Mouse (Mus musculus) hindbrain, embryonic 16.5 days (tissue): ENCODE measurements around the gene Zmiz1. TPM values are rescaled to one million over a fixed set of nuclear protein-coding genes. Genes with fewer than 3 reads are reported as not detected.
A peak's percentile ranks its signal among the peaks of the same experiment; 100 is the strongest.

ENCODE experiments used
- ATAC-seq: fragments of 200-750 bp; cut with Nextera tagmentation; 2 replicates; pipeline ENCODE4 v1.8.0; 2017; ENCODE audit warnings: moderate TSS enrichment, moderate library complexity
- H3K27ac ChIP-seq: fragments of 300-500 bp; sonication (generic); 2 replicates; pipeline ENCODE4 v1.5.1; 2014; ENCODE audit warnings: low read depth, mild to moderate bottlenecking, control low read depth, low read length, moderate library complexity
- H3K27me3 ChIP-seq: fragments of 300-500 bp; sonication (generic); replicated peaks from 2 replicates; pipeline ENCODE4 v1.6.1; 2014; ENCODE audit warnings: low read length; ENCODE audit not compliant: control insufficient read depth, insufficient read depth
- H3K36me3 ChIP-seq: fragments of 300-500 bp; sonication (generic); 2 replicates; pipeline ENCODE4 v1.6.1; 2014; ENCODE audit warnings: mild to moderate bottlenecking, low read length, moderate library complexity, mixed read lengths; ENCODE audit not compliant: control insufficient read depth, insufficient read depth
- H3K4me1 ChIP-seq: fragments of 300-500 bp; sonication (generic); 2 replicates; pipeline ENCODE4 v1.6.1; 2014; ENCODE audit warnings: low read depth, low read length; ENCODE audit not compliant: control insufficient read depth, insufficient read depth
- H3K4me2 ChIP-seq: fragments of 300-500 bp; sonication (generic); 2 replicates; pipeline ENCODE4 v1.6.1; 2014; ENCODE audit warnings: mild to moderate bottlenecking, low read length, control low read depth, moderate library complexity
- H3K4me3 ChIP-seq: fragments of 300-500 bp; sonication (generic); 2 replicates; pipeline ENCODE4 v1.5.1; 2014; ENCODE audit warnings: mild to moderate bottlenecking, low read length, control low read depth, moderate library complexity
- H3K9ac ChIP-seq: fragments of 300-500 bp; sonication (generic); 2 replicates; pipeline ENCODE4 v1.6.1; 2014; ENCODE audit warnings: low read depth, mild to moderate bottlenecking, control low read depth, low read length, moderate library complexity
- H3K9me3 ChIP-seq: fragments of 300-500 bp; sonication (generic); 2 replicates; pipeline ENCODE4 v1.6.1; 2014; ENCODE audit warnings: mild to moderate bottlenecking, low read length, moderate library complexity; ENCODE audit not compliant: control insufficient read depth
- WGBS: fragments of 180-500 bp; shearing (Covaris S2); extraction: QIAGEN DNeasy Blood & Tissue Kit; methylation state at CpG from one replicate; pipeline ENCODE4 v1.1.7; 2014; 5-methylcytosine and 5-hydroxymethylcytosine counted together
- polyA plus RNA-seq: library from polyadenylated mRNA; unstranded; fragments of >200 nt; fragmentation: Nextera tagmentation; extraction: Ambion mirVana; gene quantifications from 2 replicates; pipeline ENCODE4 v1.2.1, GENCODE M21; 2015

Zmiz1 gene
- polyA plus RNA-seq, 1 experiment from 2014 or later = 50.4 TPM

- WGBS = 76% methylated on average over 9 of the region's 9 CpGs
These were observed 88.9 kb downstream of the Zmiz1 start for GRCm38 (mm10) chr14:25547882-25548281.

DNA sequence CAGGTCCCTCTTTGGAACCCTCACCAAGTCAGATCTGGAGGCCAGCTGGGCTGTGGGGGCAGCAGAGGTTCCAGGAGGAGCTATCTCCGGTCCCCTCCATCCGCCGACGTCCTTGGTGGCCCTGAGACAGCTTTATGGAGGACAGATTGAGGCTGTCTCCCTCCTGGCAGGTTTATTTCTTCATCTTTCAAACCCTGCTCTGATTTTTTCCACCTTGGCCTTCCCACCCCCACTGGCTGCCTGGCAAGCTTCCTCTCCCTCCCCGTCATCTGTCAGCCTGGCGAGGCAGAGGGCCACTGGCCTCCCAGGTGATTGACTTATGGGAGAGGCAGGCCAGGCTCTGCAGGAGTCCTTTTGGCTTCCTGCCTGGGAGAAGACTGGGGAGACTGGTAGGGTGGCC lies 89.7 kb downstream of the Zmiz1 start:
- H3K4me2 ChIP-seq = no peak overlapping the region
- H3K9ac ChIP-seq = peak overlapping the region; percentile 41; the same call in 1 of the 2 replicates
- H3K36me3 ChIP-seq = peaks cover 3% of the 10 kb centered on the region; the same call in 1 of the 2 replicates
- H3K9me3 ChIP-seq = no peaks in the 10 kb centered on the region
- peaks cover 66% of the 10 kb centered on the region for H3K4me1 ChIP-seq
- WGBS = 35% methylated on average over 6 of the region's 6 CpGs
- H3K4me3 ChIP-seq = no peak overlapping the region
- H3K27me3 ChIP-seq = no peaks in the 10 kb centered on the region
- H3K27ac ChIP-seq = peak overlapping the region; percentile 79
- peak; percentile 6; the same call in 1 of the 2 replicates for ATAC-seq

More at GRCm38 (mm10) chr14:25547882-25548281, 88.9 kb downstream of the Zmiz1 start:
- Histone ChIP-seq H3K4me3 (no peak overlapping the region), H3K9me3 (no peaks in the 10 kb centered on the region), H3K4me1 (peaks cover 58% of the 10 kb centered on the region), H3K27ac (peak overlapping the region; percentile 79), H3K27me3 (no peaks in the 10 kb centered on the region), H3K4me2 (no peak overlapping the region), H3K36me3 (peaks cover 3% of the 10 kb centered on the region; the same call in 1 of the 2 replicates), H3K9ac (no peak overlapping the region)
- ATAC-seq = no peak

GRCm38 (mm10) chr14:25549125-25549524 lies 90.1 kb downstream of the Zmiz1 start:
- Histone ChIP-seq H3K4me2 (no peak overlapping the region), H3K36me3 (peaks cover 3% of the 10 kb centered on the region; the same call in 1 of the 2 replicates), H3K27me3 (no peaks in the 10 kb centered on the region), H3K9me3 (no peaks in the 10 kb centered on the region), H3K9ac (no peak overlapping the region), H3K4me1 (peaks cover 67% of the 10 kb centered on the region), H3K27ac (peak overlapping the region; percentile 79), H3K4me3 (no peak overlapping the region)
- WGBS = 86% methylated on average over 7 of the region's 7 CpGs
- ATAC-seq = no peak

- peak; percentile 81 for ATAC-seq
These were observed 91.2 kb downstream of the Zmiz1 start for GRCm38 (mm10) chr14:25549871-25550840.

DNA sequence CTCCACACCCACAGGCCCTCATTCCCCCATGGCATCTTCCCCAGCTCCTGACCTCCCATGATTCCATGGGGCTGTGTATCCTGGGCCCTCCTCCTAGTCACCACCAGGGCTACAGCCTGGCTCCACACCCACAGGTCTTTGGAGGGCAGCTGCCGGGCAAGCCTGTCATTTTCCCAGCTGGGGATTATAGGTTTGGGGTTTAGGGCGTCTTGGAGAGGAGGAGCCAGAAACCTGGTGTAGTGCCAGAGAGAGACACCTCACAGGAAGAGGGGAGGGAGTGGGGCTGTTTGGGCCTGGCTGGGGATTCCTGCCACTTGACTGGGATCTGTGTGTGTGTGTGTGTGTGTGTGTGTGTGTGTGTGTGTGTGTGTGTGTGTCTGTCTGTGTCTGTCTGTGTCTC lies 92.7 kb downstream of the Zmiz1 start:
- WGBS = 33% methylated on average over 2 of the region's 2 CpGs
- no peak overlapping the region for H3K4me3 ChIP-seq
- ATAC-seq = no peak
- H3K36me3 ChIP-seq = no peaks in the 10 kb centered on the region
- H3K4me1 ChIP-seq = peaks cover 80% of the 10 kb centered on the region
- no peak overlapping the region for H3K4me2 ChIP-seq
- H3K27ac ChIP-seq = 0 out of 2 replicates have a peak overlapping the region, but pooled peaks have one; percentile 29
- H3K27me3 ChIP-seq = no peaks in the 10 kb centered on the region
- no peak overlapping the region; the same call in 1 of the 2 replicates for H3K9ac ChIP-seq
- H3K9me3 ChIP-seq = no peaks in the 10 kb centered on the region

More at GRCm38 (mm10) chr14:25549871-25550840, 91.2 kb downstream of the Zmiz1 start:
- Histone ChIP-seq H3K9me3 (no peaks in the 10 kb centered on the region), H3K4me3 (no peak overlapping the region), H3K27ac (peak overlapping the region; percentile 84), H3K9ac (peak overlapping the region; percentile 44; the same call in 1 of the 2 replicates), H3K4me2 (peak overlapping the region; percentile 14; the same call in 1 of the 2 replicates), H3K36me3 (peaks cover 3% of the 10 kb centered on the region; the same call in 1 of the 2 replicates), H3K4me1 (peaks cover 75% of the 10 kb centered on the region), H3K27me3 (no peaks in the 10 kb centered on the region)
- WGBS = 13% methylated on average over 10 of the region's 10 CpGs

DNA sequence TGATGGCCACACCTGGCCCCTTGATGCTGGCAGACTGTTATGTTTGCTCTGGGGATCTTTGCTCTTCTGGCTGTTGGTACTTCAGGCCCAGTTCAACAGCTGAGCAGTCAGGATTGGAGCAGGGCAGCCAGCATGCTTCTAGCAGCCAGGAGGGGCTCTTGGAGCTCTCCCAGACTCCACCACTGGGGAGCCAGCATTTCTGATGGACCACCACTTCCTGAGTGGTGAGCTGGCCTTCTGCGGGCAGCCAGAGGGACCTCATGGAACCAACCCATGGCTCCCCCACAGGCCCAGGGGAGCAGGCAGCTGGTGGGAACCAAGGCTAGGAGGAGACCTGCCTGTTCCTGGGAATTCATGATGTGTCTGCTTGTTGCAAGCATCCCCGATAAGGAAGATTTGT lies 94.4 kb downstream of the Zmiz1 start:
- no peaks in the 10 kb centered on the region for H3K36me3 ChIP-seq
- ATAC-seq = no peak
- H3K9ac ChIP-seq = no peak overlapping the region
- H3K4me2 ChIP-seq = no peak overlapping the region
- WGBS = 56% methylated on average over 2 of the region's 2 CpGs
- H3K9me3 ChIP-seq = no peaks in the 10 kb centered on the region
- H3K27me3 ChIP-seq = no peaks in the 10 kb centered on the region
- H3K4me1 ChIP-seq = peaks cover 75% of the 10 kb centered on the region
- H3K27ac ChIP-seq = peak overlapping the region; percentile 42
- H3K4me3 ChIP-seq = no peak overlapping the region

DNA sequence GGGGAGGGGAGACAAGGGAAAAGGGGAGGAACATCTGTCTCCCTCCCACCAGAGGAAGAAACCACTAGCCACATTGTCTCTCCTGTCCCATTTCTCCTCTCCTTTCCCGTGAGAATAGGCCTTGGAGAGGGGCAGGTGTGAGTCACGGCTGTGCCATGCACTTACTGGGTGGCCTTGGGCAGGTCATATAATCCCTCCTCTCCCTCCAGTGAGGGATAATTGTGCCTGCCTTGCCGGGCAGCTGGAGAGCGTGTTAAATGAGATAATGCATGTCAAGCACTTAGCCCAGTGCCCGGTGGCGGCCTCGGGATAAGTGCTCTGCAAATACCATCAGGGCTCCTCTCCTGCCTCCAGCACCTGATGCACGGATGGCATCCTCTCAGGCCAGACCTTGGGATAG lies 95.8 kb downstream of the Zmiz1 start:
- Histone ChIP-seq H3K9ac (peak overlapping the region; percentile 24; the same call in 1 of the 2 replicates), H3K4me2 (no peak overlapping the region), H3K4me3 (no peak overlapping the region), H3K4me1 (peaks cover 62% of the 10 kb centered on the region), H3K27me3 (no peaks in the 10 kb centered on the region), H3K27ac (peak overlapping the region; percentile 70; the same call in 1 of the 2 replicates), H3K9me3 (no peaks in the 10 kb centered on the region), H3K36me3 (no peaks in the 10 kb centered on the region)
- 23% methylated on average over 8 of the region's 8 CpGs for WGBS
- peak; percentile 7; the same call in 1 of the 2 replicates for ATAC-seq

DNA sequence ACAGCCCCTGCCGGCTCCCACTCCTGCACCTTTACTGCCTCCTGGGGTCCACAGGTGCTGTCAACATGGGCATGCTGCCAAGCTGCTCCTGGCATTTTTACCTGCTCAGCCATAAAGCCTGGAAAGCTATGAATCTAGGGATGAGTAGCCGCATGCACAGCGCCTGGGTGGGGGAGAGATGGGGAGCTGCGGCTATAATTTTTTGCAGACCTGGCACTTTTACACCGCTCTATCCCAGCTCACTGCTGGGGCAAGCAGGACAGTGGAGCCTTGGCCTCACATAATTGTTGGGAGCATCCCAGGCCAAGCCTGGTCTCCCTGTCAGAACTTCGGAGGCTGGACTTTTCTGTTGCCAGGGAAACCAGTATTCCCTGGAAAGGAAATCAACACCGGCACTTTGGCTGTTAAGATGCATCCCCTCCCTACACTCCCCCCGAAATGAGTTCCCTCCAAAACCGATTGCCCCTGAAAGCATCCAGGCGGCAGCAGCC lies 96.4 kb downstream of the Zmiz1 start:
- WGBS = 10% methylated on average over 10 of the region's 10 CpGs
- Histone ChIP-seq H3K4me3 (no peak overlapping the region), H3K9me3 (no peaks in the 10 kb centered on the region), H3K4me1 (peaks cover 57% of the 10 kb centered on the region), H3K9ac (peak overlapping the region; percentile 50), H3K27ac (peak overlapping the region; percentile 70), H3K27me3 (no peaks in the 10 kb centered on the region), H3K4me2 (peak overlapping the region; percentile 31), H3K36me3 (no peaks in the 10 kb centered on the region)
- ATAC-seq = peak; percentile 40; the same call in 1 of the 2 replicates

GRCm38 (mm10) chr14:25555848-25556247 lies 96.9 kb downstream of the Zmiz1 start:
- no peaks in the 10 kb centered on the region for H3K27me3 ChIP-seq
- H3K36me3 ChIP-seq = no peaks in the 10 kb centered on the region
- 8% methylated on average over 7 of the region's 7 CpGs for WGBS
- ATAC-seq = no peak
- H3K27ac ChIP-seq = peak overlapping the region; percentile 70
- H3K4me1 ChIP-seq = peaks cover 52% of the 10 kb centered on the region
- no peak overlapping the region for H3K4me3 ChIP-seq
- no peaks in the 10 kb centered on the region for H3K9me3 ChIP-seq
- peak overlapping the region; percentile 31 for H3K4me2 ChIP-seq
- peak overlapping the region; percentile 44 for H3K9ac ChIP-seq
